ENCODE assay signal across 1 mouse cellular context in the genomic region with DNA sequence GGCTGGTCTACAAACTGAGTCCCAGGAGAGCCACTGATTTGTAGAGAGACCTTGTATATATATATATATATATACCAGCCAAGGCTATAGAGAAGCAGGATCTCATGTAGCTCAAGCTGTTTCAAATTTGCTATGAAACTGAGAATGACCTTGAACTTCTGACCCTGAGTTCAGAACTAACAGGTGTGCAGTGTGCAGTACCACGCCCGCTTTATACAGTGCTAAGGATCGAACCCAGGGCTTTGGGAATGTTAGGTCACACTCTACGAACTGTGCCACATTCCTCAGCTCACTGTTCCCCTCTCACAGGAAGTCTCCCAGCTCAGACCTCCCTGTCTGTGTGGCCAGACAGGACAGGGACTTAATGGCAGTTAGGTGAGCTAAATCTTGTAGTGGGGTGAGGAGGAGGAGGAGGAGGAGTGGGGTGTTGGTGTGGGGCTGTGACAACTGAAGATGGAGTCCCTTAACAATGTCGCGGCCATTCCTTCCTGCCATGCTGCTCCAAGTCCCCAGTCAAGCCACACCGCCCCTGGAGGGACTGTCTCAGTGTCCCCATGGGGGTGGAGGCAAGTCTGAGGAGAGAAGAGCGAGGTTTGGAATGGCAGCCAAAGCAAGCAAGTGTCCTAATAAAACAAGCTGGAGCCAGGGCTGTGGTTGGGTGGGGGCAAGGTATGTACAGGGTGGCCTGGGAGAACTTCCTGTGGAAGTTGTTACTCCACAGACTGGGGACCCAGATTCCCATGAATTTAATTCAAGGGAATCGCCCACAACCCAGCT.
TF ChIP-seq lines count a peak whose summit lies in the region.

No protein-coding gene starts in this region.

TF ChIP-seq in CH12.LX, 34 proteins besides CTCF, POLR2A, EP300 and RAD21:
- TF ChIP-seq TCF12 (IDR thresholded peaks at IDR 0.05; ENCODE audit: low read depth, low read length) (peak; percentile 63; the same call in 1 of the 2 replicates), ZC3H11A (IDR thresholded peaks at IDR 0.05; ENCODE audit: low read depth, low read length) (no peak), IRF4 (IDR thresholded peaks at IDR 0.05; ENCODE audit: low read depth, low read length) (peak; percentile 37; the same call in 1 of the 2 replicates)
